Mouse (Mus musculus) midbrain, postnatal 0 days (tissue): Measurements from ENCODE around the gene Bst2. TPM values are rescaled to one million over a fixed set of nuclear protein-coding genes. Genes with fewer than 3 reads are reported as not detected.

Experiments
- ATAC-seq: fragments of 200-750 bp; cut with Nextera tagmentation; 2 replicates; pipeline ENCODE4 v1.8.0; 2017; ENCODE audit warnings: moderate number of reproducible peaks, mild to moderate bottlenecking, moderate TSS enrichment, moderate library complexity; ENCODE audit not compliant: low FRiP score
- DNase-seq: peaks from one replicate; pipeline ENCODE4 v3.0.0-alpha.2; 2015; ENCODE audit warnings: low spot score
- H3K27ac ChIP-seq: fragments of 300-500 bp; sonication (generic); 2 replicates; pipeline ENCODE4 v1.5.1; 2014; ENCODE audit warnings: low read depth, mild to moderate bottlenecking, low read length, mixed read lengths
- H3K27me3 ChIP-seq: fragments of 300-500 bp; sonication (generic); 2 replicates; pipeline ENCODE4 v1.6.1; 2014; ENCODE audit warnings: low read length, control low read depth, mixed read lengths; ENCODE audit not compliant: insufficient read depth
- H3K36me3 ChIP-seq: fragments of 300-500 bp; sonication (generic); 2 replicates; pipeline ENCODE4 v1.6.1; 2014; ENCODE audit warnings: low read length, control low read depth, mixed read lengths; ENCODE audit not compliant: insufficient read depth
- H3K4me1 ChIP-seq: fragments of 300-500 bp; sonication (generic); 2 replicates; pipeline ENCODE4 v1.6.1; 2014; ENCODE audit warnings: mild to moderate bottlenecking, control low read depth, antibody characterized with exemption, low read length, mixed read lengths; ENCODE audit not compliant: insufficient read depth
- H3K4me2 ChIP-seq: fragments of 300-500 bp; sonication (generic); 2 replicates; pipeline ENCODE4 v1.6.1; 2014; ENCODE audit warnings: low read depth, mild to moderate bottlenecking, low read length, mixed read lengths; ENCODE audit not compliant: poor library complexity, severe bottlenecking
- H3K4me3 ChIP-seq: fragments of 300-500 bp; sonication (generic); 2 replicates; pipeline ENCODE4 v1.5.1; 2014; ENCODE audit warnings: low read depth, mild to moderate bottlenecking, low read length, moderate library complexity
- H3K9ac ChIP-seq: fragments of 300-500 bp; sonication (generic); replicated peaks from 2 replicates; pipeline ENCODE4 v1.6.1; 2014; ENCODE audit warnings: mild to moderate bottlenecking, low read length, moderate library complexity, mixed read lengths; ENCODE audit not compliant: poor library complexity, severe bottlenecking
- H3K9me3 ChIP-seq: fragments of 300-500 bp; sonication (generic); 2 replicates; pipeline ENCODE4 v1.6.1; 2016; ENCODE audit warnings: low read length, control low read depth
- CTCF ChIP-seq: IDR thresholded peaks from 2 replicates; pipeline ENCODE4 v1.5.1; 2016; ENCODE audit warnings: antibody characterized with exemption, mild to moderate bottlenecking
- WGBS: fragments of 180-500 bp; shearing (Covaris S2); extraction: QIAGEN DNeasy Blood & Tissue Kit; methylation state at CpG from one replicate; pipeline ENCODE4 v1.1.7; 2014; 5-methylcytosine and 5-hydroxymethylcytosine counted together
- polyA plus RNA-seq: library from polyadenylated mRNA; unstranded; fragments of >200 nt; fragmentation: Nextera tagmentation; extraction: Ambion mirVana; gene quantifications from 2 replicates; pipeline ENCODE4 v1.2.1, GENCODE M21; 2015
- total RNA-seq: library from RNA; depleted of rRNA; stranded (reverse); fragments of >200 nt; gene quantifications from 2 replicates; pipeline ENCODE4 v1.2.3, GENCODE M21; 2014

Bst2 gene
- total and polyA plus RNA-seq, 2 experiments from 2014 or later, result 15.3 TPM

GRCm38 (mm10) chr8:71509316-71509715 is 27.9 kb downstream of the Bst2 start:
- no peaks in the 10 kb centered on the region for H3K36me3 ChIP-seq
- no peaks in the 10 kb centered on the region for H3K4me1 ChIP-seq
- no peak for DNase-seq
- no peak for ATAC-seq
- H3K27me3 ChIP-seq, result peaks cover 41% of the 10 kb centered on the region
- 64% methylated on average over 2 of the region's 2 CpGs for WGBS
- no peak overlapping the region for H3K4me3 ChIP-seq
- H3K9me3 ChIP-seq, result no peaks in the 10 kb centered on the region
- H3K27ac ChIP-seq, result no peak overlapping the region
- TF ChIP-seq CTCF, result no peak
- no peak overlapping the region for H3K9ac ChIP-seq
- no peak overlapping the region for H3K4me2 ChIP-seq

- Histone ChIP-seq H3K4me2 (peak overlapping the region; percentile 57), H3K27me3 (peaks cover 41% of the 10 kb centered on the region), H3K9me3 (no peaks in the 10 kb centered on the region), H3K4me1 (no peaks in the 10 kb centered on the region), H3K4me3 (peak overlapping the region; percentile 37), H3K27ac (no peak overlapping the region), H3K36me3 (no peaks in the 10 kb centered on the region), H3K9ac (peak overlapping the region; percentile 33)
- no peak for TF ChIP-seq CTCF
- peak; percentile 79 for ATAC-seq
- WGBS, result under 1% methylated on average over 61 of the region's 61 CpGs
- DNase-seq, result peak; percentile 90
Measured at GRCm38 (mm10) chr8:71507589-71508104, 29.6 kb downstream of the Bst2 start.

GRCm38 (mm10) chr8:71505979-71506378 is 31.3 kb downstream of the Bst2 start:
- no peak overlapping the region for H3K4me3 ChIP-seq
- no peaks in the 10 kb centered on the region for H3K36me3 ChIP-seq
- H3K4me1 ChIP-seq, result no peaks in the 10 kb centered on the region
- ATAC-seq (no peak), DNase-seq (no peak)
- H3K27me3 ChIP-seq, result peaks cover 34% of the 10 kb centered on the region
- H3K9ac ChIP-seq, result no peak overlapping the region
- no peak overlapping the region for H3K27ac ChIP-seq
- TF ChIP-seq CTCF, result no peak
- 75% methylated on average over 4 of the region's 4 CpGs for WGBS
- H3K4me2 ChIP-seq, result no peak overlapping the region
- H3K9me3 ChIP-seq, result no peaks in the 10 kb centered on the region

- DNase-seq (no peak), ATAC-seq (no peak)
- no peak overlapping the region for H3K9ac ChIP-seq
- H3K36me3 ChIP-seq, result no peaks in the 10 kb centered on the region
- H3K4me3 ChIP-seq, result no peak overlapping the region
- H3K4me2 ChIP-seq, result no peak overlapping the region
- H3K27me3 ChIP-seq, result peaks cover 34% of the 10 kb centered on the region
- 94% methylated on average over 4 of the region's 4 CpGs for WGBS
- no peaks in the 10 kb centered on the region for H3K4me1 ChIP-seq
- no peaks in the 10 kb centered on the region for H3K9me3 ChIP-seq
- H3K27ac ChIP-seq, result no peak overlapping the region
- TF ChIP-seq CTCF, result no peak
Measured at GRCm38 (mm10) chr8:71505326-71505725, 31.9 kb downstream of the Bst2 start.

GRCm38 (mm10) chr8:71504349-71504748 is 32.9 kb downstream of the Bst2 start:
- H3K27me3 ChIP-seq, result peaks cover 29% of the 10 kb centered on the region
- no peak for TF ChIP-seq CTCF
- 91% methylated on average over 4 of the region's 4 CpGs for WGBS
- ATAC-seq (no peak), DNase-seq (no peak)
- no peaks in the 10 kb centered on the region for H3K4me1 ChIP-seq
- H3K27ac ChIP-seq, result no peak overlapping the region
- no peak overlapping the region for H3K4me2 ChIP-seq
- H3K9ac ChIP-seq, result no peak overlapping the region
- H3K9me3 ChIP-seq, result no peaks in the 10 kb centered on the region
- H3K36me3 ChIP-seq, result no peaks in the 10 kb centered on the region
- H3K4me3 ChIP-seq, result no peak overlapping the region

GRCm38 (mm10) chr8:71498816-71499690 is 38.2 kb downstream of the Bst2 start:
- WGBS, result 50% methylated on average over 16 of the region's 16 CpGs
- Histone ChIP-seq H3K27me3 (no peaks in the 10 kb centered on the region), H3K4me2 (no peak overlapping the region), H3K4me3 (no peak overlapping the region), H3K9me3 (no peaks in the 10 kb centered on the region), H3K36me3 (0 out of 2 replicates have a peak, but pooled peaks cover 3% of the 10 kb centered on the region), H3K27ac (no peak overlapping the region), H3K4me1 (no peaks in the 10 kb centered on the region), H3K9ac (no peak overlapping the region)
- ATAC-seq, result no peak
- no peak for DNase-seq
- TF ChIP-seq CTCF, result no peak
